Mouse (Mus musculus) midbrain, embryonic 14.5 days (tissue): Measurements from ENCODE around the gene Rtl6. TPM values are rescaled to one million over a fixed set of nuclear protein-coding genes. Genes with fewer than 3 reads are reported as not detected.

Experiments
- ATAC-seq: fragments of 200-750 bp; cut with Nextera tagmentation; 2 replicates; pipeline ENCODE4 v1.8.0; 2017; ENCODE audit warnings: moderate number of reproducible peaks, moderate library complexity; ENCODE audit not compliant: low FRiP score, low TSS enrichment
- DNase-seq: peaks from one replicate; pipeline ENCODE4 v3.0.0-alpha.2; 2015
- H3K27ac ChIP-seq: fragments of 300-500 bp; sonication (generic); replicated peaks from 2 replicates; pipeline ENCODE4 v1.5.1; 2014; ENCODE audit warnings: mild to moderate bottlenecking, low read depth, low read length, moderate library complexity
- H3K27me3 ChIP-seq: fragments of 300-500 bp; sonication (generic); 2 replicates; pipeline ENCODE4 v1.6.1; 2014; ENCODE audit warnings: low read length, control low read depth, mixed read lengths; ENCODE audit not compliant: control insufficient read depth, insufficient read depth
- H3K36me3 ChIP-seq: fragments of 300-500 bp; sonication (generic); 2 replicates; pipeline ENCODE4 v1.6.1; 2014; ENCODE audit warnings: low read length, control low read depth; ENCODE audit not compliant: control insufficient read depth, insufficient read depth
- H3K4me1 ChIP-seq: fragments of 300-500 bp; sonication (generic); 2 replicates; pipeline ENCODE4 v1.6.1; 2014; ENCODE audit warnings: mild to moderate bottlenecking, antibody characterized with exemption, low read length, control low read depth; ENCODE audit not compliant: control insufficient read depth, insufficient read depth
- H3K4me2 ChIP-seq: fragments of 300-500 bp; sonication (generic); 2 replicates; pipeline ENCODE4 v1.6.1; 2014; ENCODE audit warnings: mild to moderate bottlenecking, low read length, moderate library complexity
- H3K4me3 ChIP-seq: fragments of 300-500 bp; sonication (generic); replicated peaks from 2 replicates; pipeline ENCODE4 v1.5.1; 2014; ENCODE audit warnings: low read depth, low read length
- H3K9ac ChIP-seq: fragments of 300-500 bp; sonication (generic); replicated peaks from 2 replicates; pipeline ENCODE4 v1.6.1; 2014; ENCODE audit warnings: mild to moderate bottlenecking, low read length, moderate library complexity
- H3K9me3 ChIP-seq: fragments of 300-500 bp; sonication (generic); 2 replicates; pipeline ENCODE4 v1.6.1; 2016; ENCODE audit warnings: low read length, control low read depth, mixed read lengths; ENCODE audit not compliant: control insufficient read depth
- WGBS: fragments of 180-500 bp; shearing (Covaris S2); extraction: QIAGEN DNeasy Blood & Tissue Kit; methylation state at CpG from one replicate; pipeline ENCODE4 v1.1.7; 2014; 5-methylcytosine and 5-hydroxymethylcytosine counted together
- polyA plus RNA-seq: library from polyadenylated mRNA; unstranded; fragments of >200 nt; fragmentation: Nextera tagmentation; extraction: Ambion mirVana; gene quantifications from 2 replicates; pipeline ENCODE4 v1.2.1, GENCODE M21; 2014

Gene Rtl6
- polyA plus RNA-seq: 41.2 and 43.2 TPM in 2 replicates

GRCm38 (mm10) chr15:84557189-84557921 lies at the start of gene Rtl6:
Gene Rtl6, minus strand, starts transcription at chr15:84557823.
- H3K9me3 ChIP-seq: peaks cover 2% of the 10 kb centered on the region; the same call in 1 of the 2 replicates
- H3K4me3 ChIP-seq: peak within 1 kb of the TSS; percentile 66
- no peaks in the 10 kb centered on the region for H3K27me3 ChIP-seq
- H3K4me1 ChIP-seq: peaks cover 29% of the 10 kb centered on the region
- 8% methylated on average over 59 of the region's 59 CpGs for WGBS
- peak within 1 kb of the TSS; percentile 96 for H3K27ac ChIP-seq
- H3K9ac ChIP-seq: peak within 1 kb of the TSS; percentile 86
- DNase-seq (peak; percentile 97), ATAC-seq (peak; percentile 91)
- peak within 1 kb of the TSS; percentile 85 for H3K4me2 ChIP-seq
- peaks cover 29% of the 10 kb centered on the region for H3K36me3 ChIP-seq

GRCm38 (mm10) chr15:84603267-84603963 lies 45.8 kb upstream of the Rtl6 start:
- no peak overlapping the region for H3K27ac ChIP-seq
- no peak for DNase-seq
- ATAC-seq: no peak
- no peaks in the 10 kb centered on the region for H3K4me1 ChIP-seq
- H3K9ac ChIP-seq: no peak overlapping the region
- WGBS: 92% methylated on average over 8 of the region's 8 CpGs
- H3K4me2 ChIP-seq: no peak overlapping the region
- no peak overlapping the region for H3K4me3 ChIP-seq
- no peaks in the 10 kb centered on the region for H3K27me3 ChIP-seq
- no peaks in the 10 kb centered on the region for H3K9me3 ChIP-seq
- H3K36me3 ChIP-seq: no peaks in the 10 kb centered on the region

DNA sequence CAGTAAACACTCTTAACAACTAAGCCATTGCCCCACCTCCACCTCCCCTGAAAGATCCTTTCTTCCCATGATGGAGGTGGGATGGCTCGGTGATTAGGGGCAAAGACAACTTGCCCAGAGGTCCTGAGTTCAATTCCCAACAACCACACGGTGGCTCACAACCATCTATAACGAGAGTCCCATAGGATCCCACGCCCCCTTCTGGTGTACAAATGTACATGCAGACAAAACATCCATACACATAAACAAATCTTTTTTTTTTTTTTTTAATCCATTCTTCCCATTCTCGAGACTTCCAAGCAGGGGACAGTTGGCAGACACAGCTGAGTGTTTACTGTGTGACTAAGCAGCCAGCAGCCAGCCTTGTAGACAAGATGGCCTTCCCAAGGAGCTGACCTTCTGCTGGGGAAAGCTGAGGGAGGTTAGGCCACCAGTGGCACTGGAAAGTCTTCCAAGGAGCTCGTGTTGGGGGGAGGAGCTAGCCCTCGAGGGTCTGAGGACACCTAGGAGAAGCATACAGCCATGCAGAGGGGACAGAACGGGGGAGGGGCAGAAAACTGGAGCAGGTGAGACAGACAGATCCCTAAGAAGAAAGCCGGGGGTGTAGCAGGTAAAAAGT lies 43.5 kb upstream of the Rtl6 start:
- 80% methylated on average over 9 of the region's 9 CpGs for WGBS
- H3K36me3 ChIP-seq: no peaks in the 10 kb centered on the region
- no peak overlapping the region for H3K4me2 ChIP-seq
- ATAC-seq (no peak), DNase-seq (no peak)
- no peaks in the 10 kb centered on the region for H3K4me1 ChIP-seq
- no peak overlapping the region for H3K4me3 ChIP-seq
- no peaks in the 10 kb centered on the region for H3K9me3 ChIP-seq
- H3K9ac ChIP-seq: no peak overlapping the region
- H3K27me3 ChIP-seq: no peaks in the 10 kb centered on the region
- no peak overlapping the region for H3K27ac ChIP-seq

DNA sequence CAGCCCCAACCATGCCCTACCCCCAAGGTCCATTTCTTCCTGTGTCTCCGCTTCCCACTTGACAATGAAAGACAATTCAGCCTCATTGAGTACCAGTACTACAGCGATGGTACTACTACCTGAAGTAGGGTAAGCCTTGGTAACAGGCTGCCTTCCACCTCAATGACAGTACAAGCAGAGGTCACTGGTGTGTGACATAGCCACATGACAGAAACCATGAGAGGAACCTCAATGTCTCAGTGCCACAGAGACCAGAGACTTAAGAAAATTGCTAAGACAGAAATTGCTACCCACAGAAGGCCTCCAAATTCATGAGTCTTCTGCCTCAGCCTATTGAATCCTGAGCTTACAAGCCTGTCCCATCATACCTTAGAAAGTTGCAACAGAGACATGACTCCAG lies 41.3 kb upstream of the Rtl6 start:
- no peak overlapping the region for H3K4me3 ChIP-seq
- WGBS: 95% methylated on average over 2 of the region's 2 CpGs
- H3K4me1 ChIP-seq: peaks cover 7% of the 10 kb centered on the region
- DNase-seq (no peak), ATAC-seq (no peak)
- no peak overlapping the region for H3K27ac ChIP-seq
- no peaks in the 10 kb centered on the region for H3K36me3 ChIP-seq
- no peaks in the 10 kb centered on the region for H3K27me3 ChIP-seq
- no peaks in the 10 kb centered on the region for H3K9me3 ChIP-seq
- no peak overlapping the region for H3K9ac ChIP-seq
- H3K4me2 ChIP-seq: no peak overlapping the region

DNA sequence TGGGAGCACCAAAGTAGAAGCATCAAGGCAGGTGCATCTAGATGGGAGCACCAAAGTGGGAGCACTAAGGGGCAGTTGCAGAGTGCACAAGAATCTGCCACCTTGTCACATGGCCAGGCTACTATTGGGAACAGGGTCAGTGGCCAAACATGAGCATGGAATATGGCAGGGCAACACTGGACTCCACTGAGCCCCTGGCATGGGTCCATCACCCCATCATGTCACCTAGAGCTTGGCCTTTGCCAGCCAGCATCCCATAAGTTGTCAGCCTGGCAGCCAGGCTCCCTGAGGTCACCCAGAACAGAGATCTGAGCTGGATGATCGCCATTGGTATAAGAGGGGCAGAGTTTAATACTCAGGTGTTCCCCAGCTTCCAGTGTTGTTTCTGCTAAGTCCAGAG lies 40.2 kb upstream of the Rtl6 start:
- Histone ChIP-seq H3K27ac (no peak overlapping the region), H3K9me3 (no peaks in the 10 kb centered on the region), H3K9ac (no peak overlapping the region), H3K4me1 (peaks cover 15% of the 10 kb centered on the region), H3K36me3 (no peaks in the 10 kb centered on the region), H3K4me3 (no peak overlapping the region), H3K27me3 (no peaks in the 10 kb centered on the region), H3K4me2 (no peak overlapping the region)
- DNase-seq: no peak
- ATAC-seq: no peak
- WGBS: 79% methylated on average over 1 of the region's 1 CpGs

- Histone ChIP-seq H3K4me2 (no peak overlapping the region), H3K27ac (no peak overlapping the region), H3K4me1 (peaks cover 19% of the 10 kb centered on the region), H3K9me3 (no peaks in the 10 kb centered on the region), H3K27me3 (no peaks in the 10 kb centered on the region), H3K36me3 (no peaks in the 10 kb centered on the region), H3K9ac (no peak overlapping the region), H3K4me3 (no peak overlapping the region)
- no peak for ATAC-seq
- DNase-seq: no peak
Measured at GRCm38 (mm10) chr15:84597021-84597420, 39.4 kb upstream of the Rtl6 start.

GRCm38 (mm10) chr15:84595241-84595945 lies 37.8 kb upstream of the Rtl6 start:
- no peak overlapping the region for H3K9ac ChIP-seq

GRCm38 (mm10) chr15:84593514-84593913 lies 35.9 kb upstream of the Rtl6 start:
- H3K27ac ChIP-seq: 0 out of 2 replicates have a peak overlapping the region, but pooled peaks have one; percentile 37
- DNase-seq (peak; percentile 74), ATAC-seq (peak; percentile 31; the same call in 1 of the 2 replicates)
- peaks cover 34% of the 10 kb centered on the region for H3K4me1 ChIP-seq
- no peak overlapping the region for H3K9ac ChIP-seq
- H3K4me3 ChIP-seq: no peak overlapping the region
- no peaks in the 10 kb centered on the region for H3K9me3 ChIP-seq
- WGBS: 5% methylated on average over 9 of the region's 9 CpGs
- H3K36me3 ChIP-seq: no peaks in the 10 kb centered on the region
- H3K4me2 ChIP-seq: no peak overlapping the region
- no peaks in the 10 kb centered on the region for H3K27me3 ChIP-seq

More at GRCm38 (mm10) chr15:84595241-84595945, 37.8 kb upstream of the Rtl6 start:
- DNase-seq (no peak), ATAC-seq (no peak)
- H3K36me3 ChIP-seq: no peaks in the 10 kb centered on the region
- H3K4me1 ChIP-seq: peaks cover 29% of the 10 kb centered on the region
- H3K4me2 ChIP-seq: no peak overlapping the region
- no peak overlapping the region for H3K4me3 ChIP-seq
- H3K27ac ChIP-seq: no peak overlapping the region
- no peaks in the 10 kb centered on the region for H3K9me3 ChIP-seq
- H3K27me3 ChIP-seq: no peaks in the 10 kb centered on the region
- 70% methylated on average over 9 of the region's 9 CpGs for WGBS
